Mouse (Mus musculus): ENCODE results near the gene Rdh11. TPM values are rescaled to one million over a fixed set of nuclear protein-coding genes. Genes with fewer than 3 reads are reported as not detected.
"Not testable (repeated sequence)": the region's sequence is repeated elsewhere in the genome, so short reads cannot be mapped to it uniquely, and the experiment has no call there.

Gene Rdh11
- 10 to 100 TPM; 19.5 to 20.8 TPM for total RNA-seq (2021)
- long read RNA-seq, experiment 1, transcript Rdh11-203 (7 exons, 3,262 nt) = major isoform, 8 of 8 reads
- long read RNA-seq, experiment 1, partial matches to known transcripts = 0 of 8 reads
- long read RNA-seq, experiment 1, other reads (novel, unspliced or antisense) = 0 of 8 reads
- long read RNA-seq, experiment 2, transcript Rdh11-203 (7 exons, 3,262 nt) = major isoform, 16 of 20 reads
- long read RNA-seq, experiment 2, partial matches to known transcripts = 2 of 20 reads
- long read RNA-seq, experiment 2, other reads (novel, unspliced or antisense) = 2 of 20 reads

DNA sequence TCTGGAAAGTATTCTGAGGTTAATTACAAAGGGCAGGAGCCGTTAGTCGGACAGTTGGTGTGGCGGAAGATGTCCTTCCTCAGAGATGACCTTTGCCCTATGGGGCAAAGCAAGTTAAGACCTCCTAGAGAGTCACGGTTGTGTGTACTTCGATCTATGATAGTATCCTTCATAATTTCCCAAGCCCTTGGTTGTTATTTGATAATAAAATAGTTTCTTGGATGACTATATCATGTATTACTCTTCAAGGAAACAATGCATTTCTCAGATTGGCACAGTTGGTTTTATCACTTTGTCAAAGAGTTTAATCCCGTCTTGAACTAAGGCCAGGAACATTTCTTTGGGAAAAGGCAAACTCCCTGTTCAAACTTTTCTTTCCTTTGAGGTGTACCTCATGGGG, at the start of gene Rdh11:
TSS of gene Rdh11 (minus strand) at position 101 of the 400 bp plus-strand sequence.
- DNase-seq (ENCODE audit: low spot score in 2 of 2) = no peak

DNA sequence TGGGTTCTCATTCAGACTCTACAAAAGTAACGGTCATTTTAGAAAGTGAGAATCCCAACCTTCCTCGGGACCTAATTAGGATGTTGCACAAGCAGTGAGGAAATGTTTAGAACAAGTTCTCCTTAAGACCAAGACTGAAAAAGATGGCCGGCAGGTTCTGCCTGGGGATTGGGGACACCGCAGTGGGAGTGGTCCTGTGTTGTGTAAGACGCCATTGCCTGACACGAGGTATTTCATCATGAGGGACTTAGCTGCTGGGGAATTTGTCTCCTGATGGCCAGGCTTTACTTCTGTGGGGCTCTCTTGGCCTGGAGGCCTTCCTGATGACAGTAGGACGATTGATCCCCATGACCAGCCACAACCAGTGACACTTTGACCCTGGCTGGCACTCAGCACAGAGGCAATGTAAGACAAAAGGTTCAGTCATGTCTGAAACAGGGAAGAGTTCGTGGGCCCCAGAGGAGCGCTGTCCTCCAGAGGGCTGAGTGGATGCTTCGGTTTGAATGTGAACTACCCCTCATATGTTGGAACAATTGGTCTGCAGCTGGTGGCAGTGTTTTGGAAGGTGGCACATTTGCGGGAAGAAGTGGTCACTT, 43.5 kb upstream of the Rdh11 start:
- DNase-seq (ENCODE audit: low spot score in 2 of 2) = no peak

- DNase-seq (ENCODE audit: low spot score in 2 of 2) = no peak
These were observed 25.4 kb upstream of the Rdh11 start for GRCm38 (mm10) chr12:79217511-79217910.

DNA sequence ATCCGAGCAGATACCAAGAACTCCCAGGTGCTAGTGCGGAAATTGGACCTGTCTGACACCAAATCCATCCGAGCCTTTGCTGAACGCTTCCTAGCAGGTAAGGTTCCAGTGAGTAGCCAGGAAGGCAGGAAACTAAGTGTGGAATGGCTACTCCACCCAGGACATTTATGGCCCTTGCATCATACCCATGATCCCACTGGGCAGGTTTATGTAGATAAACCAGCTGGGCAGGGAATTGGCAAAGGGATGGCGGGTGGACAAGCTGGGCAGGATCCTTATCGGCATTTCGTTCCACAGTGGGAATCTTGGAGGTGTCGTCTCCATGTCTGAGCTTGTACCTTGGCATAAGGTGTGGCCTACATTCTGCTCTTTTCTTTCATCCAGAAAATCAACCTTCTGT, 19.4 kb upstream of the Rdh11 start:
- DNase-seq (ENCODE audit: low spot score in 2 of 2) = no peak

- no peak for DNase-seq (ENCODE audit: low spot score in 2 of 2)
These were observed 16.8 kb upstream of the Rdh11 start, which contains the start of gene Rdh12 for GRCm38 (mm10) chr12:79208703-79209464. Gene Rdh12 (plus strand): TSS chr12:79208914.

GRCm38 (mm10) chr12:79201882-79202281, 9.8 kb upstream of the Rdh11 start:
- no peak for DNase-seq (ENCODE audit: low spot score in 2 of 2)

DNA sequence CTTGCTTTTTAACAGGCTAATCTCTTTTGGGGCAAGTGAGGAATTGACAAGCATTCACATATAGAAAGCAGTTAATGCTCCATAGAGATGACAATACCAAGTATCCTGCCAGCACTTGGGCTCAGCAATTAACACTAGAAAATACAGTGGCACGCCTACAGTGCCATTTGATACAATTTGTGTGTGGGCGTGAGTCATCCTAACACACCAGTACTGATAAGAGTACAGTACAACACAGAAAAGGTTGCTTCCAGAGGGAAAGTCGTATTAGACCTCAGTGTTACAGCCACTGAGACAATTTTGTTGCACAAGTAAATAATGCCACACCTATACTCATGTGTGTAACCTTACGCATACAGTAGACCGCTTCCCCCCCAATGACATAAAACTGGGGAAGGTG, 5.0 kb upstream of the Rdh11 start:
- no peak for DNase-seq (ENCODE audit: low spot score in 2 of 2)

DNA sequence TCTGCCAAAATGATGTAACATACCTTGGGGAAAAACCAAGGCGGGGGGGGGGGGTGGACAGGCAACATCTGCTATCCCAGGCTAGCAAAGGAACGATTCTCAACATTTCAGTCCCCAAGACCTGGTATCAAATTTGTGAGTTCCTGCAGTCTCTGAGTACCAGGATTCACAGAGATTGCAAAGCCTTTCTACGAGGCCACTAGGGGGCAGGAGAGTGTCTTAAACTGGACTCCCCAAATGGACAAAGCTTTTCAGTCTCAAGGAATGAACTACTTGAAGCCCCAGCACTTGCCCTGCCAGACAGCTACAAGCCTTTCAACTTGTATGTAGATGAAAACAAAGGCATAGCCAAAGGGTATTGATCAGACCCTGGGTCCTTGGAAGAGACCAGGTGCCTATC, 1.3 kb upstream of the Rdh11 start:
- peak; percentile 24 to 54 for DNase-seq (ENCODE audit: low spot score in 2 of 2)

DNA sequence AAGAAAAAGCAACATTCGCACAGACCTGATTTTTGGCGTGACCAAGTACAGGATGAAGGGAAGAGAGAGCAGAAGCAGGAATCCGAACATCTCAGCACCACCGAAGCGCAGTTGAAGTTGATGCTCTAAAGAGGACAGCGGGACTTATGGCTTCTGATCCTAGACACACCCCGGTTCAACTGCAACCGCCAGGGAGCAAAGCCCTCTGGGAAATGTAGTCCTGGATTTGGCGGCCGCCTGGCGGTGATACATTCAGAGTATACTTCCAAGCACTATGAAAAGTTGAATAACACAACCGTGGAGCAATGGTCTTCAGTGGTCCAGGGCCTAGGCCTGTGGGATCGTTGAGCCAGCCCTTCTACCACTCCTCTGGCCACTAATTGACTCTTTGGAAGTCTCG, 392 bp downstream of the Rdh11 start:
- DNase-seq (ENCODE audit: low spot score in 2 of 2) = peak; percentile 13 to 47

DNA sequence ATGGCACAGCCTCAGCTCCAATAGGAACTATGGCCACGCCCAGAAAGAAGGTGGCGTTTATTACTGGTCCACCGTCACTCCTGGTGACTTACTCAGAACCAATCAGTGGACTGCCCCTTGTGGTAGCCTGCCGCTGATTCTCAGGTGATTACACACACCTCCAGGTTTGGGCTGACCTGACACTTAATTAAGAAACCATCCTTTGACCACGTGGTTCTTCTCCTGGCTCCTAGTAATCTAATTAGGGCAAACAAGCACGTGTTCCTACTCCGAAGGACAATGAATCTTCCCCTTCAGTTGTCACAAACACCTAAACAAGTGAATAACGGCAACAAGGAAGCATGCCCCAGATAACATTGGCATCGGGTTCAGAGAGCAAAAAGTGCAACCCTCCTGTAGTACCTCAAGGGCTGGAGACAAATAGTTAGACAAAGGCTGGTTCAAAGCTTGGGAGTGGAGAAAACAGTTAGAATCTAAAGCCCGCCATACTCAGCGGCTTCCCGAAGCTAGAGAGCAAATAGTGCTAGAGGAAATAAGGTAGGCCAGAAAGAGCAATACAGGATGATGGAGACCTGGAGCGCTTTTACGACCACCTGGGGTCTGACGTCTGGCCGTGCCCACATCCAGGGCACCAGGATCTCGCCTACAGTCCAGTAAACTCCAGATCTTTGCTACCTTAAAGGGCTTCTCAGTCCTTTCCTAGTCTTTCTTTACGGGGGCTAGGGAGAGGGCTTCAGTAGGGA, 991 bp downstream of the Rdh11 start:
- DNase-seq (ENCODE audit: low spot score in 2 of 2) = peak in 1 of 2 experiments; percentile 19

GRCm38 (mm10) chr12:79185160-79185559, 6.9 kb downstream of the Rdh11 start:
- not testable (repeated sequence) for DNase-seq (ENCODE audit: low spot score in 2 of 2)

DNA sequence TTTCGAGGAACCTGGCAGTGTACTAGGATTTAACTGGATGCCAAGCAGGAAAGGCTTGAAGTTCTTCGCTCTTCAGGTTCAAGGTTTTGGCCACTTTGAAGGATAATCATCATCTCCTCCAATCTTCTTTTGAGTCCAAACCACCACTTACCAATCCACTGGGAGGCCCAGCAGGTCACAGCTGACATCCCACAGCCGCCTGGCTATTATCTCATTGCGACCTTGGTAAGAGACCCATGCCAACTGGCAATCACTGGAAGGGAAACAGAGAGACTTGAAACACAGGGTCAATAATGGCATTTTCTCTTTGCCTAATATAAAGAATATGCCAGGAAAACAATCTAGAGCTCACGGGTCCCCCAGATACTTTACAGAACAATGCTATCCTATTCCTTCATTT, 16.1 kb downstream of the Rdh11 start:
- no peak for DNase-seq (ENCODE audit: low spot score in 2 of 2)

GRCm38 (mm10) chr12:79173721-79174120, 18.4 kb downstream of the Rdh11 start:
- no peak for DNase-seq (ENCODE audit: low spot score in 2 of 2)

GRCm38 (mm10) chr12:79172019-79172941, 19.8 kb downstream of the Rdh11 start, which contains the start of gene Vti1b:
Gene Vti1b (minus strand): TSS chr12:79172667.
- DNase-seq (ENCODE audit: low spot score in 2 of 2) = peak; percentile 74 to 83

GRCm38 (mm10) chr12:79171269-79171995, 20.7 kb downstream of the Rdh11 start:
- DNase-seq (ENCODE audit: low spot score in 2 of 2) = no peak

- DNase-seq (ENCODE audit: low spot score in 2 of 2) = no peak
These were observed 21.7 kb downstream of the Rdh11 start for GRCm38 (mm10) chr12:79170421-79170820.

DNA sequence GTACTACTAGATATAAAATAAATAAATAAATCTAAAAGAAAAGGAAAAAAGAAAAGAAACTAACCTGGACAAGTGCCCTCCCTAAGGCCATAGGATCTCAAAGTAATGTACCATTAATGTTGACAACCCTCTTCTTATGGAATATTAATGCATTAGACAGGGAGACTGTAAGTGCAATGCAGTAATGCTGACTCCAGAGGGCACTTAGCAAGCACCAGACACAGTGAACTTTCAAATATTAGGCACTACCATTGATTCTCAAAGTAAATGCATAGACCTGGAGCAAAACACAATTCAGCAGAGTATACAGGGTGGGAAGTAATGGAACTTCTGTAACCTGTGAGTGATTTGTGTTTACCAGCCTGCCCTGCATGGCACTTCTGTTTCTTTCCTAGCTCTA, 22.9 kb downstream of the Rdh11 start:
- no peak for DNase-seq (ENCODE audit: low spot score in 2 of 2)

DNA sequence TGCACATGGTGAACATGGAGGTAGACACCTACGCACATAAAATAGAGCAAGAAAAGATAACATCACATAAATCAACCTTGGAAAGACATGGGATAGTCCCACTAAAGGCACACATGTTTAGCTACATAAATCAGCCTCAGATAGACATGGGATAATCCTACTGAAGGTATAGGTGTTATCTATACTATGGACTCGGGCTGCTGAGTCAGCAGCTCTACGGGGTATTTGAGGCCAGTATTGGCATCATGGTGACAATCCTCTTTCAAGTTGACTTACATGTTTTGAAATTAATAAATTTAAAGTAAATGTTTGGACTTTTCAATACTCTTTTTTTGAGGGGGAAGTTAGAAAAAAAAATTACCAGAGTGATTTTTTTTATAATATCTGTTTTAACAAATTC, 29.2 kb downstream of the Rdh11 start:
- DNase-seq (ENCODE audit: low spot score in 2 of 2) = no peak

DNA sequence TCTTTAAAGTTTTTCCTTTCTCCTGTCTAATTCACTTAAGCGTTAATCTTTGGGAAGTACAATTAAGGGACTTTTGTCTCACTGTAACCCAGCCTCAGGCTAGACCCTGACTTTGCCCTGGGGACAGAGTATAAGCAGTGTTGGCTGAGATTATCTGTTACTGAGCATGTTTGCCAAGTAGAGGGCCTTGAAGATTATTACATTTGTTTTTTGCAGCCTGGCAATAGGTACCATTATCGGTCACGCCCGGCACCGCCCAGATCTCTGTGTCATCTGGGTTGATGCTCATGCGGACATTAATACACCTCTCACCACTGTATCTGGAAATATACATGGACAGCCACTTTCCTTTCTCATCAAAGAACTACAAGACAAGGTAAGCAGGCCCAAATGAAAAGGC, 42.4 kb downstream of the Rdh11 start:
- DNase-seq (ENCODE audit: low spot score in 2 of 2) = no peak

- DNase-seq (ENCODE audit: low spot score in 2 of 2) = no peak
These were observed 50.7 kb downstream of the Rdh11 start for GRCm38 (mm10) chr12:79141384-79141783.

Measured in adrenal gland, postnatal 4 days (tissue).